Mouse (Mus musculus) midbrain, postnatal 0 days (tissue): ENCODE data around the gene Nfya. TPM values are rescaled to one million over a fixed set of nuclear protein-coding genes. Genes with fewer than 3 reads are reported as not detected.

Source experiments
- ATAC-seq: fragments of 200-750 bp; cut with Nextera tagmentation; 2 replicates; pipeline ENCODE4 v1.8.0; 2017; ENCODE audit warnings: moderate number of reproducible peaks, mild to moderate bottlenecking, moderate TSS enrichment, moderate library complexity; ENCODE audit not compliant: low FRiP score
- DNase-seq: peaks from one replicate; pipeline ENCODE4 v3.0.0-alpha.2; 2015; ENCODE audit warnings: low spot score
- H3K27ac ChIP-seq: fragments of 300-500 bp; sonication (generic); 2 replicates; pipeline ENCODE4 v1.5.1; 2014; ENCODE audit warnings: low read depth, mild to moderate bottlenecking, low read length, mixed read lengths
- H3K27me3 ChIP-seq: fragments of 300-500 bp; sonication (generic); 2 replicates; pipeline ENCODE4 v1.6.1; 2014; ENCODE audit warnings: low read length, control low read depth, mixed read lengths; ENCODE audit not compliant: insufficient read depth
- H3K36me3 ChIP-seq: fragments of 300-500 bp; sonication (generic); 2 replicates; pipeline ENCODE4 v1.6.1; 2014; ENCODE audit warnings: low read length, control low read depth, mixed read lengths; ENCODE audit not compliant: insufficient read depth
- H3K4me1 ChIP-seq: fragments of 300-500 bp; sonication (generic); 2 replicates; pipeline ENCODE4 v1.6.1; 2014; ENCODE audit warnings: mild to moderate bottlenecking, control low read depth, antibody characterized with exemption, low read length, mixed read lengths; ENCODE audit not compliant: insufficient read depth
- H3K4me2 ChIP-seq: fragments of 300-500 bp; sonication (generic); 2 replicates; pipeline ENCODE4 v1.6.1; 2014; ENCODE audit warnings: low read depth, mild to moderate bottlenecking, low read length, mixed read lengths; ENCODE audit not compliant: poor library complexity, severe bottlenecking
- H3K4me3 ChIP-seq: fragments of 300-500 bp; sonication (generic); 2 replicates; pipeline ENCODE4 v1.5.1; 2014; ENCODE audit warnings: low read depth, mild to moderate bottlenecking, low read length, moderate library complexity
- H3K9ac ChIP-seq: fragments of 300-500 bp; sonication (generic); replicated peaks from 2 replicates; pipeline ENCODE4 v1.6.1; 2014; ENCODE audit warnings: mild to moderate bottlenecking, low read length, moderate library complexity, mixed read lengths; ENCODE audit not compliant: poor library complexity, severe bottlenecking
- H3K9me3 ChIP-seq: fragments of 300-500 bp; sonication (generic); 2 replicates; pipeline ENCODE4 v1.6.1; 2016; ENCODE audit warnings: low read length, control low read depth
- CTCF ChIP-seq: IDR thresholded peaks from 2 replicates; pipeline ENCODE4 v1.5.1; 2016; ENCODE audit warnings: antibody characterized with exemption, mild to moderate bottlenecking
- WGBS: fragments of 180-500 bp; shearing (Covaris S2); extraction: QIAGEN DNeasy Blood & Tissue Kit; methylation state at CpG from one replicate; pipeline ENCODE4 v1.1.7; 2014; 5-methylcytosine and 5-hydroxymethylcytosine counted together
- polyA plus RNA-seq: library from polyadenylated mRNA; unstranded; fragments of >200 nt; fragmentation: Nextera tagmentation; extraction: Ambion mirVana; gene quantifications from 2 replicates; pipeline ENCODE4 v1.2.1, GENCODE M21; 2015
- total RNA-seq: library from RNA; depleted of rRNA; stranded (reverse); fragments of >200 nt; gene quantifications from 2 replicates; pipeline ENCODE4 v1.2.3, GENCODE M21; 2014

The Nfya gene
- total and polyA plus RNA-seq, 2 experiments from 2014 or later = 4.1 to 30.9 TPM

DNA sequence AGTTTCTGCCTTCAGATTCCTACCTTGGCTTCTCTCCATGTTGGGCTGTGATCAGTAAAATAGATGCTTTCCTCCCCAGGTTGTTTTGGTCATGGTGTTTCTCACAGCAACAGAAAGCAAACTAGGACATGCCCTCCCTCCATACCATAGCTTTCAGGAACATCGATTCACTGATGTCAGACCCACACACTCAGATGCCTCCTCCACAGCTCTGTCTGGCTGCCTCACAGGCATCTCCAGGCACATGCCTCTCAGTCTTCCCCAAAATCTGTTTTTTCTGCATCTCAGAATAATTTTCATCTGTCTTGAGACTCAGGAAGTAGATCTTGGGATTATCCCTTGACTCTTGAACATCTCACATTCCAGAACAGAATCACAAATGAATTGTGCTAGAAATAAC lies 33.6 kb downstream of the Nfya start:
- WGBS = 88% methylated on average over 1 of the region's 1 CpGs
- H3K27me3 ChIP-seq = no peaks in the 10 kb centered on the region
- no peak for TF ChIP-seq CTCF

DNA sequence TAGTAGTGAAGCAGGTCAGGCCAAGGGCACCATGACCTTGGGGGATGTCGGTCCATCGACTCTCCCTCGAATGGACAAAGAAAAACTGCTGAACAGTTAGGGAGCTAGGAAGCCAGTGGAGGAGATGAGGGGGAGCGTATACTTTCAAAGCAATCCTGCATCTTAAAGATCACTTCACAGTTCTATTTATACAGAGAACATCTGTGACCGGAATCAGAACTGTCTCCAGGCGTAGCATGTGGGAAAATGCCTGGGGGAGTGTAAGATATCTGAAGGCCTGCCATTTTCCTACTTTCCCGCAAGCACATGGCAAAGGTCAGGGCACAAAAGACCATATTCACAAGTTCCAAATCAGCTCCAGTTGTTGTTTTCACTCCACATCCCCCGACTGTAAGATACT lies 36.7 kb downstream of the Nfya start:
- Histone ChIP-seq H3K27me3 (no peaks in the 10 kb centered on the region), H3K4me1 (no peaks in the 10 kb centered on the region), H3K4me3 (no peak overlapping the region), H3K36me3 (no peaks in the 10 kb centered on the region), H3K27ac (no peak overlapping the region), H3K9ac (no peak overlapping the region), H3K4me2 (no peak overlapping the region), H3K9me3 (no peaks in the 10 kb centered on the region)
- WGBS = 87% methylated on average over 8 of the region's 8 CpGs
- ATAC-seq (no peak), DNase-seq (no peak)
- TF ChIP-seq CTCF = no peak

More for the DNA sequence above, 33.6 kb downstream of the Nfya start:
- no peak for DNase-seq
- H3K9me3 ChIP-seq = no peaks in the 10 kb centered on the region
- no peaks in the 10 kb centered on the region for H3K4me1 ChIP-seq
- no peak overlapping the region for H3K4me2 ChIP-seq
- no peak for ATAC-seq
- H3K4me3 ChIP-seq = no peak overlapping the region
- no peak overlapping the region for H3K9ac ChIP-seq
- H3K27ac ChIP-seq = no peak overlapping the region
- H3K36me3 ChIP-seq = no peaks in the 10 kb centered on the region

- DNase-seq (no peak), ATAC-seq (no peak)
- no peak overlapping the region for H3K4me2 ChIP-seq
- H3K4me1 ChIP-seq = no peaks in the 10 kb centered on the region
- H3K9me3 ChIP-seq = no peaks in the 10 kb centered on the region
- no peak overlapping the region for H3K27ac ChIP-seq
- no peak overlapping the region for H3K9ac ChIP-seq
- no peak overlapping the region for H3K4me3 ChIP-seq
- H3K36me3 ChIP-seq = no peaks in the 10 kb centered on the region
- H3K27me3 ChIP-seq = no peaks in the 10 kb centered on the region
- no peak for TF ChIP-seq CTCF
Measured at GRCm38 (mm10) chr17:48371621-48372020, 38.1 kb downstream of the Nfya start.

- Histone ChIP-seq H3K9ac (no peak overlapping the region), H3K36me3 (no peaks in the 10 kb centered on the region), H3K4me2 (no peak overlapping the region), H3K27ac (no peak overlapping the region), H3K4me1 (no peaks in the 10 kb centered on the region), H3K27me3 (no peaks in the 10 kb centered on the region), H3K4me3 (no peak overlapping the region), H3K9me3 (no peaks in the 10 kb centered on the region)
- WGBS = 93% methylated on average over 5 of the region's 5 CpGs
- DNase-seq (no peak), ATAC-seq (no peak)
- TF ChIP-seq CTCF = no peak
Measured at GRCm38 (mm10) chr17:48366806-48367205, 42.9 kb downstream of the Nfya start.

GRCm38 (mm10) chr17:48365511-48366155 lies 44.1 kb downstream of the Nfya start:
- H3K27me3 ChIP-seq = no peaks in the 10 kb centered on the region
- no peaks in the 10 kb centered on the region for H3K36me3 ChIP-seq
- WGBS = 69% methylated on average over 9 of the region's 9 CpGs
- H3K4me1 ChIP-seq = no peaks in the 10 kb centered on the region
- no peak overlapping the region for H3K4me3 ChIP-seq
- H3K27ac ChIP-seq = no peak overlapping the region
- no peak for TF ChIP-seq CTCF
- no peak for ATAC-seq
- no peak overlapping the region for H3K4me2 ChIP-seq
- DNase-seq = no peak
- H3K9me3 ChIP-seq = no peaks in the 10 kb centered on the region
- no peak overlapping the region for H3K9ac ChIP-seq

GRCm38 (mm10) chr17:48363421-48363965 lies 46.2 kb downstream of the Nfya start:
- no peak overlapping the region for H3K4me3 ChIP-seq
- H3K36me3 ChIP-seq = no peaks in the 10 kb centered on the region
- no peaks in the 10 kb centered on the region for H3K27me3 ChIP-seq
- no peak for ATAC-seq
- TF ChIP-seq CTCF = no peak
- WGBS = 72% methylated on average over 6 of the region's 6 CpGs
- H3K9me3 ChIP-seq = no peaks in the 10 kb centered on the region
- no peak overlapping the region for H3K9ac ChIP-seq
- H3K4me1 ChIP-seq = no peaks in the 10 kb centered on the region
- no peak overlapping the region for H3K4me2 ChIP-seq
- DNase-seq = no peak
- H3K27ac ChIP-seq = no peak overlapping the region
